Mouse (Mus musculus) heart, postnatal 0 days (tissue): ENCODE measurements at regions not wholly inside any gene's neighbourhood (a gene's known extent, or its start where the extent isn't known, plus 50 kb on each side); places are given as distances from the start of the nearest gene placed in this dataset.

ENCODE experiments used
- CTCF ChIP-seq: IDR thresholded peaks from 2 replicates; pipeline ENCODE4 v1.5.1; 2016; ENCODE audit warnings: antibody characterized with exemption, control low read depth, low read depth
- EP300 ChIP-seq: IDR thresholded peaks from 2 replicates; pipeline ENCODE4 v1.6.1; 2016; ENCODE audit warnings: antibody characterized with exemption, low read depth

DNA sequence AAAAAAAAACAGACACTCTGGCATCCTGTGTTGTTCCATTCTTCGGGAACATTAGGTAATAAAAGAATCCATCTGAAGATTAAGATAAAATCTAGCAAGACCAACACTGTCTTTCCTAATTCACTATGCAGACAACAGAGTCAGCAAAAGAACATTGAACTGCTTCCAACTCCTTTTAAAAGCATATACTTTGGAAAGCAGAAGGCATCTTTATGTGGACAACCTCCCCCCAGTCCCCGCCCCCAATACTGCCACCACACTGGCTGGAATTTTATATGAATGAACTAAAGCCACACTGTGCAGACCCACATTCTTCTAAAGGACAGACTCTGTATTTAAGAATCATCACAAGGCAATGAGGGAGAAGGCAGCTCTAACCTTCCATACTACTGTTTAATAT is 176.7 kb upstream of the Sema3a start:
- TF ChIP-seq CTCF (no peak), EP300 (no peak)
